Mouse (Mus musculus) CH12.LX (cell line): Measurements from ENCODE around the gene Raver1. TPM values are rescaled to one million over a fixed set of nuclear protein-coding genes. Genes with fewer than 3 reads are reported as not detected.

Experiments used
- DNase-seq: peaks from one replicate; pipeline ENCODE4 v3.0.0-alpha.2; 2013; ENCODE audit errors: extremely low read depth
- H3K27ac ChIP-seq: 2 replicates; pipeline ENCODE4 v1.5.1; 2012; ENCODE audit warnings: low read depth, mild to moderate bottlenecking, control low read depth, moderate library complexity; ENCODE audit not compliant: insufficient read depth
- H3K27me3 ChIP-seq: replicated peaks from 2 replicates; pipeline ENCODE3; 2012; ENCODE audit warnings: inconsistent platforms
- H3K36me3 ChIP-seq, 2 experiments: replicated peaks in 1 of 2; 2 replicates each; pipeline versions ENCODE3 to v1.6.1; 2012; ENCODE audit warnings: inconsistent platforms in 1 of 2, low read length in 1 of 2, mild to moderate bottlenecking in 1 of 2, mixed read lengths in 1 of 2, moderate library complexity in 1 of 2; ENCODE audit not compliant: control insufficient read depth in 1 of 2, insufficient read depth in 1 of 2
- H3K4me1 ChIP-seq, 2 experiments: 2 replicates each; pipeline ENCODE4 v1.6.1; 2012; ENCODE audit warnings: inconsistent platforms in 1 of 2, moderate library complexity in 1 of 2; ENCODE audit not compliant: insufficient read depth in 2 of 2, control insufficient read depth in 1 of 2
- H3K4me2 ChIP-seq: 2 replicates; pipeline ENCODE4 v1.6.1; 2012; ENCODE audit warnings: low read depth, mild to moderate bottlenecking, control low read depth; ENCODE audit not compliant: poor library complexity, insufficient read depth, severe bottlenecking
- H3K4me3 ChIP-seq, 3 experiments: fragments of 150-350 bp in 1 of 3; sonication (generic) in 1 of 3; replicated peaks in 1 of 3; 2 replicates each; pipeline versions ENCODE3 to v1.5.1; 2011 to 2012; ENCODE audit warnings: low read depth in 2 of 3, low read length in 2 of 3, mild to moderate bottlenecking in 2 of 3, moderate library complexity in 2 of 3, control low read depth in 1 of 3, improper control_type of control experiment in 1 of 3, inconsistent platforms in 1 of 3, mixed read lengths in 1 of 3; ENCODE audit not compliant: poor library complexity in 1 of 3
- H3K79me2 ChIP-seq: replicated peaks from 2 replicates; pipeline ENCODE4 v1.6.1; 2012; ENCODE audit warnings: mild to moderate bottlenecking, moderate library complexity; ENCODE audit not compliant: control insufficient read depth, poor library complexity, insufficient read depth, severe bottlenecking; ENCODE audit errors: extremely low read depth
- H3K9ac ChIP-seq: 2 replicates; pipeline ENCODE4 v1.6.1; 2012; ENCODE audit warnings: low read depth, mild to moderate bottlenecking, control low read depth, moderate library complexity; ENCODE audit not compliant: insufficient read depth
- H3K9me3 ChIP-seq: replicated peaks from 2 replicates; pipeline ENCODE3; 2012; ENCODE audit warnings: low read length, inconsistent platforms, mixed read lengths
- BHLHE40 ChIP-seq: IDR thresholded peaks from 2 replicates; pipeline ENCODE4 v1.6.1; 2011; ENCODE audit warnings: mild to moderate bottlenecking, low read depth, low read length, improper control_type of control experiment
- CHD1 ChIP-seq: IDR thresholded peaks from 2 replicates; pipeline ENCODE4 v1.6.1; 2012; ENCODE audit warnings: low read depth, low read length, improper control_type of control experiment, inconsistent platforms
- CHD2 ChIP-seq: IDR thresholded peaks from 2 replicates; pipeline ENCODE4 v1.6.1; 2011; ENCODE audit warnings: low read length, improper control_type of control experiment
- CTCF ChIP-seq, 2 experiments: IDR thresholded peaks in 1 of 2; conservative IDR thresholded peaks in 1 of 2; 2 replicates each; pipeline ENCODE4 v1.5.1; 2011 to 2012; ENCODE audit warnings: low read depth in 2 of 2, low read length in 2 of 2, improper control_type of control experiment in 1 of 2, inconsistent platforms in 1 of 2, mild to moderate bottlenecking in 1 of 2, moderate library complexity in 1 of 2
- E2F4 ChIP-seq: IDR thresholded peaks from 2 replicates; pipeline ENCODE4 v1.6.1; 2011; ENCODE audit warnings: low read depth, low read length, improper control_type of control experiment; ENCODE audit not compliant: insufficient replicate concordance
- ELF1 ChIP-seq: IDR thresholded peaks from 2 replicates; pipeline ENCODE4 v1.6.1; 2014; ENCODE audit warnings: low read depth, mild to moderate bottlenecking, inconsistent platforms, low read length, improper control_type of control experiment
- EP300 ChIP-seq: IDR thresholded peaks from 2 replicates; pipeline ENCODE4 v1.6.1; 2011; ENCODE audit warnings: low read length, improper control_type of control experiment
- ETS1 ChIP-seq: conservative IDR thresholded peaks from 2 replicates; pipeline ENCODE4 v1.6.1; 2012; ENCODE audit warnings: low read depth, mild to moderate bottlenecking, inconsistent platforms, low read length, improper control_type of control experiment, moderate library complexity
- GABPA ChIP-seq: IDR thresholded peaks from 2 replicates; pipeline ENCODE4 v1.6.1; 2012; ENCODE audit warnings: low read depth, low read length, improper control_type of control experiment, inconsistent platforms; ENCODE audit not compliant: insufficient replicate concordance
- HCFC1 ChIP-seq: IDR thresholded peaks from 2 replicates; pipeline ENCODE4 v1.6.1; 2012; ENCODE audit warnings: low read depth, mild to moderate bottlenecking, inconsistent platforms, low read length, improper control_type of control experiment
- IRF4 ChIP-seq: IDR thresholded peaks from 2 replicates; pipeline ENCODE4 v1.6.1; 2014; ENCODE audit warnings: low read depth, mild to moderate bottlenecking, inconsistent platforms, low read length, improper control_type of control experiment
- JUN ChIP-seq: IDR thresholded peaks from 2 replicates; pipeline ENCODE4 v1.6.1; 2011; ENCODE audit warnings: low read depth, mild to moderate bottlenecking, low read length, improper control_type of control experiment, moderate library complexity; ENCODE audit not compliant: insufficient read depth
- JUND ChIP-seq: conservative IDR thresholded peaks from 2 replicates; pipeline ENCODE4 v1.6.1; 2011; ENCODE audit warnings: low read depth, low read length, improper control_type of control experiment
- KAT2A ChIP-seq: IDR thresholded peaks from 2 replicates; pipeline ENCODE4 v1.6.1; 2012; ENCODE audit warnings: low read length, improper control_type of control experiment, inconsistent platforms; ENCODE audit not compliant: insufficient replicate concordance
- MAFK ChIP-seq: IDR thresholded peaks from 2 replicates; pipeline ENCODE4 v1.6.1; 2011; ENCODE audit warnings: low read length, improper control_type of control experiment; ENCODE audit not compliant: insufficient replicate concordance
- MAX ChIP-seq: IDR thresholded peaks from 2 replicates; pipeline ENCODE4 v1.6.1; 2011; ENCODE audit warnings: low read length, improper control_type of control experiment
- MAZ ChIP-seq: IDR thresholded peaks from 2 replicates; pipeline ENCODE4 v1.6.1; 2012; ENCODE audit warnings: low read depth, mild to moderate bottlenecking, inconsistent platforms, low read length, improper control_type of control experiment, moderate library complexity
- MEF2A ChIP-seq: IDR thresholded peaks from 2 replicates; pipeline ENCODE4 v1.6.1; 2014; ENCODE audit warnings: low read depth, mild to moderate bottlenecking, inconsistent platforms, low read length, improper control_type of control experiment, borderline replicate concordance
- MXI1 ChIP-seq: IDR thresholded peaks from 2 replicates; pipeline ENCODE4 v1.6.1; 2011; ENCODE audit warnings: mild to moderate bottlenecking, low read depth, low read length, improper control_type of control experiment
- MYC ChIP-seq: IDR thresholded peaks from 2 replicates; pipeline ENCODE4 v1.6.1; 2011; ENCODE audit warnings: low read depth, mild to moderate bottlenecking, improper control_type of control experiment, low read length
- NELFE ChIP-seq: IDR thresholded peaks from 2 replicates; pipeline ENCODE4 v1.6.1; 2011; ENCODE audit warnings: low read depth, low read length, improper control_type of control experiment
- NRF1 ChIP-seq: IDR thresholded peaks from 2 replicates; pipeline ENCODE4 v1.6.1; 2014; ENCODE audit warnings: low read depth, mild to moderate bottlenecking, inconsistent platforms, low read length, improper control_type of control experiment, moderate library complexity
- PAX5 ChIP-seq: IDR thresholded peaks from 2 replicates; pipeline ENCODE4 v1.6.1; 2012; ENCODE audit warnings: low read length, inconsistent platforms, mixed read lengths
- POLR2A ChIP-seq: IDR thresholded peaks from 2 replicates; pipeline ENCODE4 v1.6.1; 2011; ENCODE audit warnings: low read depth, mild to moderate bottlenecking, improper control_type of control experiment, low read length
- POLR2AphosphoS2 ChIP-seq: IDR thresholded peaks from 2 replicates; pipeline ENCODE4 v1.6.1; 2011; ENCODE audit warnings: low read depth, low read length, improper control_type of control experiment
- RAD21 ChIP-seq: IDR thresholded peaks from 2 replicates; pipeline ENCODE4 v1.6.1; 2011; ENCODE audit warnings: low read depth, mild to moderate bottlenecking, low read length, improper control_type of control experiment, moderate library complexity
- RCOR1 ChIP-seq: conservative IDR thresholded peaks from 2 replicates; pipeline ENCODE4 v1.6.1; 2012; ENCODE audit warnings: low read depth, mild to moderate bottlenecking, inconsistent platforms, low read length, improper control_type of control experiment
- SIN3A ChIP-seq: IDR thresholded peaks from 2 replicates; pipeline ENCODE4 v1.6.1; 2012; ENCODE audit warnings: low read length, improper control_type of control experiment, inconsistent platforms
- SMC3 ChIP-seq: IDR thresholded peaks from 2 replicates; pipeline ENCODE4 v1.6.1; 2011; ENCODE audit warnings: low read depth, low read length, improper control_type of control experiment
- TBP ChIP-seq: conservative IDR thresholded peaks from 2 replicates; pipeline ENCODE4 v1.6.1; 2011; ENCODE audit warnings: low read depth, low read length, improper control_type of control experiment
- TCF12 ChIP-seq: IDR thresholded peaks from 2 replicates; pipeline ENCODE4 v1.6.1; 2014; ENCODE audit warnings: low read depth, mild to moderate bottlenecking, inconsistent platforms, low read length, improper control_type of control experiment
- UBTF ChIP-seq: IDR thresholded peaks from 2 replicates; pipeline ENCODE4 v1.6.1; 2012; ENCODE audit warnings: low read depth, mild to moderate bottlenecking, inconsistent platforms, low read length, improper control_type of control experiment, moderate library complexity
- USF1 ChIP-seq: IDR thresholded peaks from 2 replicates; pipeline ENCODE4 v1.6.1; 2014; ENCODE audit warnings: low read depth, mild to moderate bottlenecking, inconsistent platforms, low read length, improper control_type of control experiment
- USF2 ChIP-seq: conservative IDR thresholded peaks from 2 replicates; pipeline ENCODE4 v1.6.1; 2011; ENCODE audit warnings: low read depth, low read length, improper control_type of control experiment
- ZC3H11A ChIP-seq: IDR thresholded peaks from 2 replicates; pipeline ENCODE4 v1.6.1; 2012; ENCODE audit warnings: low read depth, mild to moderate bottlenecking, inconsistent platforms, low read length, improper control_type of control experiment
- ZKSCAN1 ChIP-seq: IDR thresholded peaks from 2 replicates; pipeline ENCODE4 v1.6.1; 2012; ENCODE audit warnings: low read depth, inconsistent platforms, low read length, improper control_type of control experiment, borderline replicate concordance
- ZMIZ1 ChIP-seq: IDR thresholded peaks from 2 replicates; pipeline ENCODE4 v1.6.1; 2012; ENCODE audit warnings: low read depth, mild to moderate bottlenecking, inconsistent platforms, low read length, improper control_type of control experiment
- ZNF384 ChIP-seq: IDR thresholded peaks from 2 replicates; pipeline ENCODE4 v1.6.1; 2012; ENCODE audit warnings: low read depth, low read length, improper control_type of control experiment, inconsistent platforms
- dilution Hi-C: fragments of 300-500 bp; cut with MboI; formaldehyde crosslinking; loops from 2 replicates; pipeline ENCODE4 v1.14.3; 2020; ENCODE audit warnings: low sequenced_read_pairs; ENCODE audit not compliant: extremely low pct_unique_long_range_greater_than_20kb, extremely low pct_ligation_motif_present
- in situ Hi-C: fragments of 300-500 bp; cut with MboI; formaldehyde crosslinking; loops from 3 replicates; pipeline ENCODE4 v1.14.3; 2019; ENCODE audit warnings: low sequenced_read_pairs, low pct_ligation_motif_present, low pct_unique_long_range_greater_than_20kb, mixed read lengths
- polyA plus RNA-seq: library from polyadenylated mRNA; unstranded; fragments of >175 nt; gene quantifications from 2 replicates; pipeline ENCODE4 v1.2.1, GENCODE M21; 2012; ENCODE audit warnings: low read depth; ENCODE audit not compliant: insufficient read length
- total RNA-seq, 2 experiments: library from RNA; depleted of rRNA; stranded (reverse); fragments of 300-350 nt in 1 of 2; fragments of >200 nt in 1 of 2; gene quantifications; 2 replicates each; pipeline ENCODE4 v1.2.3; 2012 to 2014

Raver1 gene
- total and polyA plus RNA-seq, 3 experiments = 18.9 to 101 (median 30.8) TPM

GRCm38 (mm10) chr9:21030781-21031250 lies 61.0 kb downstream of the Raver1 start:
- peaks cover 38 to 42% of the 10 kb centered on the region in 2 experiments for H3K36me3 ChIP-seq
- no peak for TF ChIP-seq E2F4
- TF ChIP-seq ZKSCAN1 = no peak
- no peak for TF ChIP-seq EP300
- TF ChIP-seq ZNF384 = no peak
- TF ChIP-seq KAT2A = no peak
- TF ChIP-seq USF2 = 0 out of 2 replicates have a peak, but pooled peaks have one; percentile 7
- no peak for TF ChIP-seq PAX5
- TF ChIP-seq JUND = no peak
- peak; percentile 99 for TF ChIP-seq MAZ
- no peak for TF ChIP-seq MAFK
- peak; percentile 45; the same call in 1 of the 2 replicates for TF ChIP-seq ELF1
- TF ChIP-seq GABPA = no peak
- peak; percentile 82 for TF ChIP-seq CHD2
- TF ChIP-seq NRF1 = no peak
- no peak for TF ChIP-seq NELFE
- TF ChIP-seq TCF12 = no peak; the same call in none of the 2 replicates
- no peak for TF ChIP-seq BHLHE40
- TF ChIP-seq IRF4 = peak; percentile 62
- no peak for TF ChIP-seq HCFC1
- peak; percentile 19 for TF ChIP-seq RAD21
- TF ChIP-seq ETS1 = no peak
- TF ChIP-seq CHD1 = no peak; the same call in 1 of the 2 replicates
- TF ChIP-seq MAX = peak; percentile 85; the same call in 1 of the 2 replicates
- TF ChIP-seq SIN3A = peak; percentile 91
- no peak for TF ChIP-seq POLR2AphosphoS2
- TF ChIP-seq MYC = no peak
- TF ChIP-seq UBTF = no peak
- no peak for TF ChIP-seq TBP
- peak; percentile 51; the same call in 1 of the 2 replicates for TF ChIP-seq RCOR1
- TF ChIP-seq ZC3H11A = no peak
- no peak; the same call in 1 of the 2 replicates for TF ChIP-seq MXI1
- peak; percentile 62 for TF ChIP-seq SMC3
- 0 out of 2 replicates have a peak, but pooled peaks have one; percentile 13 for TF ChIP-seq POLR2A
- peak; percentile 42 for TF ChIP-seq USF1
- 0 out of 2 replicates have a peak, but pooled peaks have one; percentile 14 for TF ChIP-seq ZMIZ1
- no peak for TF ChIP-seq MEF2A
- no peak for TF ChIP-seq JUN
- peak; percentile 29 to 79; a peak in 2 of 4 replicates for TF ChIP-seq CTCF (conservative IDR thresholded peaks at IDR 0.05 in 1 of 2, IDR thresholded peaks at IDR 0.05 in 1 of 2; ENCODE audit: low read depth in 2 of 2, low read length in 2 of 2)
- TF ChIP-seq, all 38 proteins: peak for 14
- Histone ChIP-seq H3K79me2 (peaks cover 3% of the 10 kb centered on the region; the same call in 1 of the 2 replicates), H3K4me2 (peak overlapping the region; percentile 87), H3K4me3 (peak overlapping the region; percentile 67 to 76 (median 74)), H3K27ac (peak overlapping the region; percentile 92), H3K4me1 (peaks cover 14 to 57% of the 10 kb centered on the region in 2 experiments), H3K9me3 (no peaks in the 10 kb centered on the region), H3K27me3 (no peaks in the 10 kb centered on the region), H3K9ac (peak overlapping the region; percentile 46)
- dilution Hi-C loops = no loop called here
- DNase-seq = peak; percentile 98
- in situ Hi-C loops = loop anchor here (5.0 kb wide), 1 partner anchor 96 kb away; no protein-coding TSS in a partner anchor
